Mouse (Mus musculus): ENCODE data around the gene Ndufa7.
"Not testable (repeated sequence)": the region's sequence is repeated elsewhere in the genome, so short reads cannot be mapped to it uniquely, and the experiment has no call there.

The Ndufa7 gene

GRCm38 (mm10) chr17:33874411-33874810 lies 50.0 kb downstream of the Ndufa7 start:
- DNase-seq (ENCODE audit: low spot score in 2 of 2): no peak

- not testable (repeated sequence) for DNase-seq (ENCODE audit: low spot score in 2 of 2)
Measured at GRCm38 (mm10) chr17:33875797-33876196, 51.4 kb downstream of the Ndufa7 start.

- DNase-seq (ENCODE audit: low spot score in 2 of 2): not testable (repeated sequence)
Measured at GRCm38 (mm10) chr17:33884320-33884719, 59.9 kb downstream of the Ndufa7 start.

- not testable (repeated sequence) for DNase-seq (ENCODE audit: low spot score in 2 of 2)
Measured at GRCm38 (mm10) chr17:33887802-33888201, 63.4 kb downstream of the Ndufa7 start.

All from spleen, postnatal 36 days (tissue).